Mouse (Mus musculus) cerebellum, adult 9-10 months (tissue): ENCODE data around the gene Etv1.

Experiments used
- DNase-seq: peaks from one replicate; pipeline ENCODE4 v3.0.0; 2022

Etv1 gene

DNA sequence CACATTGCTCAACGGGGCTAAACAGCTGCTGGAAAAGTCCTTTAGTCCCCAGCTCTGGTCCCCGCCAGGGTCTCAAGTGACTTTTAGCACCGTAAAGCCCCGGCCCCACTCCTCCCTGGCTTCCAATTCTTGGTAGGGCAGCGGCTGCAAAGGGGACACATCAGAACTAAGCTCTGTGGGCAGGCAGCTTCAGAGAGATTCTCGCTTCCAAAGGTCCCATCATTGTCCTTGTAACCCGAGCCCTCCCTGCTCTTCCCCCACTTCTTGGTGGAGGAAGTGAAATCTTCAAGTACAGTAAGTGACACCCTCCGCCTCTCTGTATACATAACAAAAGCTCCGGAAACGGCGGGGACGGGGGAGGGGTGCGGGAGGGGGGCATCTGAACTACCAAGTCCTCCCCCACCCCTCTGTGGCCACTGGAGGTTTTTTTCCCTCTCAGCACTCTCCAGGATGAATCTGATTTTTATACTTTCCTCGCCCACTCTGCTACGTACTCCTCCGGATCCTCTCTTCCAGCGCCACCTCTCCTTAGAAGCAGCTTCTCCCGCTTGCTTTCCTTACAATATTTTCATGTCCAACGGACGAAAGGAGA, at the start of gene Etv1:
TSS of gene Etv1 (plus strand) at position 195 of the 592 bp plus-strand sequence.
- peak; percentile 63 for DNase-seq

DNA sequence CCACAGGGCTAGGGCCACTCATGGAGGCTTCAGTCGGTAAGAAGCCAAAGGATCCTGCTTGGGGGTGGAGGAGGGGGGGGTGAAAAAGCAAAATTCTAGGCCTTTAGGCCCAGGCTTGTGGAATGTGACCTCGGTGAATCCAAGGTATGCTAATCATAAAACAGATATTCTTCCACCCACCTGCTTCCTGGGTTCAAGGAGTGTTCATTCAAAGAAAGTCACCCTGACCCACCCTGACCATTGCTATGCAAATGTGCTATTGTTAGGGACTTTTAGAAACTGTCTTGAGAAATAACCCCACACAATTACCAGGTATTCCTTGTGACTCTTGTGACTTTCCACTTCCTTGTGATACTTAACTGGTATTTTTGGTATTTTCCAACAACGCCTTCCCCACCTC, 49.5 kb upstream of the Etv1 start:
- no peak for DNase-seq

- no peak for DNase-seq
Observed at GRCm38 (mm10) chr12:38730791-38731190, 48.4 kb upstream of the Etv1 start.

- DNase-seq = no peak
Observed at GRCm38 (mm10) chr12:38759322-38759721, 19.9 kb upstream of the Etv1 start.

- DNase-seq = peak; percentile 27
Observed at GRCm38 (mm10) chr12:38777316-38777715, 1.9 kb upstream of the Etv1 start.

GRCm38 (mm10) chr12:38777957-38778298, 1.3 kb upstream of the Etv1 start:
- DNase-seq = no peak

- peak; percentile 93 for DNase-seq
Observed at GRCm38 (mm10) chr12:38778299-38779075, 693 bp upstream of the Etv1 start.

DNA sequence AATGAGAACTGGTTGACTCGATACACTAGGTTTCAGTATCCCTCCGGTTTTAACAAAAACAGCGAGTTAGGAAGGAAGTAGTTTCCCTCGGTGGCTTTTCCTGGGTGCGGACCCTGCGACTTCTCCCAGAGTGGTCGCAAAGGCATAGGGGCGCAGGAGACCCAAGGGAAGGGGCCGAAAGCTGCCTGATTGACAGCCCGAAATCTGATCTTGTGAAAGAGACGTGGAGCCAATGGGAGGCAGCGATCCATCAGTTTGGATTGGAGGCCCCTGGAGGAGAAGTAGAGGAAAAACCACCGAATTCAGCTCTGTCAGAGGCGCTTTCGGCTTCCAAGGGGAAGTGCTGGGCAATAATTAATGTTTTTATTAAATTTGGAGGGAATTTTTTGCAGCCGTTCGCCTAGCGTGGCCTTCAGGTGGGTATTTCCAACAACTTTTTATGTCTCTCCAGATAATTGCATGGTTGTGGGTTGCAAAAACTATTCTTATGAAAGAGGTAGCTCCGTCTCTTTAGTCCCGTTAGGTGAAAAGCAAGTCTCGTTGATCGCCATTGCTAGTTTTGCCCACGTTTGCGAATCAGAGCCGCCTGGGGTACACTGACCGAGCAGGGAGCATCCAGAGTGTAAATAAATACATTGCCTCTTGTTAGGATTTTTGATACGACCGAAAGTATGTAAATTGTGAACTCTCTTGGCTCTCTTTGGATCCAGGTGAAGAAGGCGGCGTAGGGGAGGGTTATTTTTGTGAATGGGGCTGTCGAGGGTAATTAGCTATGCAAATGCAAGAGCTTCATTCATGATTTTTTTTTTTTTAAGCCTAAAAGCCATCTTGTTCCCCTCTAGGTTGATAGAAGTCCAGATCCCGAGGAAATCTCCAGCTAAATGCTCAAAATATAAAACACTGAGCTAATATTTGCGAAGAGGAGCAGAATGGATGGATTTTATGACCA, 1.1 kb downstream of the Etv1 start:
- peak; percentile 87 for DNase-seq

DNA sequence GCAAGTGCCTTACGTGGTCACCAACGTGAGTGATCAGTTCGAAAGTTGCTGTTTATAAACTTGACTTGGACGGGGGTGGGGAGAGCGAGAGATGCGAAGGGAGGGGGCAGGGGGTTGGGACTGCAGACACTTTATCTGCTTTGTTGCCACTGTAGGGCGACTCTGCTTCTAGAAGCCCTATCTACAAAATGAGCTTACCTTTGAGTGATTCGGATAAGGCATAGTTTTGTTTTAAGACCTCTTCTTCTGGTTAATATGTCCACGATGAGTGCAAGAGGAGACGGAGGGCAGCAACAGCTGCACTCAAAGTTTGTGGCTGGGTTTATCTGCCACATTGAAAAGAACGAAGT, 1.8 kb downstream of the Etv1 start:
- peak; percentile 78 for DNase-seq

DNA sequence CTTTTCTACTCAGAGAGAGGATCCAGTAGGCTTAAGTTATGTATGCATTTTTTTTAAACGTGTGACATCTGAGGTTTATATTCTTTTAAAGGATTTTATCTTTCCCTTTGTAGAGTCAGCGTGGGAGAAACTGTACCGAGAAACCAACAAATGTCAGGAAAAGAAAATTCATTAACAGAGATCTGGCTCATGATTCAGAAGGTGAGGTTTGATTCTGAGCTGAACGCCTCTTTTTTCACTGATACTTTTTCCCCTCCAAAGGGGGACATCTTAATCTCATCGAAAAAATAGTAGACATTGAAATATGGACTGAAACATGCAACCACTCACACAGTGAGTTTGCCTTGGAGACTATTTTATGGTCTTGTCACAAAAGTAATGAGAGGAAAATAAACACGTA, 2.5 kb downstream of the Etv1 start:
- peak; percentile 54 for DNase-seq

GRCm38 (mm10) chr12:38783291-38783690, 4.1 kb downstream of the Etv1 start:
- DNase-seq = peak; percentile 65

DNA sequence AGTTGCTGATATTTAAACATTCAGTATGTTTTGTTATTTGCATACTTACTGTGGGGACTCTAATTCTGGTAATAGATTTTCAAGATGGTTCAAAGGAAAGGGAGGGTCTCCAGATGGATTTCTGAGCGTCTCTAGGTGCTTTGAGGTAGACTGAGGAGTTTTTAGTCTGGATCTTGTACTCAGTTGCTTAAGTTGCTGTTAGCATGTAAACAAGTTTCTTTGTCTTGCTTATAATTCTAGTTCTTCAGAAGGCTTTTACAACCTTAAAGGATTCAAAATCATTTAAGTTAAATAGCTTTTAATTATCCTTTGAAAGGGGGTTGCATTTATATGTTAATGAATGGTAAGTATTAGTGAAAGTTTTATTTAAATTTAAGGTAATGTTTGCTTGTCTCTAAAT, 5.0 kb downstream of the Etv1 start:
- DNase-seq = no peak

GRCm38 (mm10) chr12:38786571-38786970, 7.4 kb downstream of the Etv1 start:
- peak; percentile 71 for DNase-seq

DNA sequence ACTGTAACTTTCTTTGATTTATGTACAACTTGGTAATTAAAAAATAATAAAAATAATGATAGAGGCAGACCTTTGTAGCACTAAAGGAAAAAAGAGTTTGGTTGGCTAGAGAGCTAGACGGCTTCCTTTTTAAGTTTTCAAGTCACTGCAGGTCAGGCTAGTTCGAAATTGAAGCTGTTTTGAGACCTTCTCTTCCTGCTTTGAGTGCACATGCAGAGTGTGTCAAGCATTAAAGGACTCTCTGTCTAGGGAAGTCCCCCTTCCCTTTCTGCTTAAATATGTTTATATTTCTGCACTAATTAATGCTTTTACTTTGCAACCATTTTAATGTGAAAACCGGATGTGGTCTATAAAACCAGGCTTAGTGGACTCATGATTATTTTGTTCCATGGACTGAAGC, 8.5 kb downstream of the Etv1 start:
- peak; percentile 33 for DNase-seq

DNA sequence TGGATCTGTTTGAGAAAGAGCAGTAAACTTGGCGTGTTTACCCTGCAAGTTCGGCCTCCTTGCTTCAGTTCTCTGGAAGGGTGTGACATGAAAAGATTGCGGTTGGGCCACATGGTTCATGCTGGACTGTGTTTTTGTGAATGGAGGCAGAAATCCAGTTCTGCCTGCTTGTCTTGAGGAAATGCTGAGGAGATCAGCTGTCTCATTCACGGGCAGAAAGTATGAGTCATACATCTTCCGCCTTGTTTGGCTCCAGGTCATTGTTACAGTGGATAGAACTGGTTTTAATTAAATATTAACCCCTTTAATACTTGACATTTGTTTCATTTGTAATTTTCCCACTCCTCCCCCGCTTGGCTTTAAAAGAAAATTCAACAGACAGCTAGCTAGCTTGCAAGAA, 9.4 kb downstream of the Etv1 start:
- peak; percentile 80 for DNase-seq

DNA sequence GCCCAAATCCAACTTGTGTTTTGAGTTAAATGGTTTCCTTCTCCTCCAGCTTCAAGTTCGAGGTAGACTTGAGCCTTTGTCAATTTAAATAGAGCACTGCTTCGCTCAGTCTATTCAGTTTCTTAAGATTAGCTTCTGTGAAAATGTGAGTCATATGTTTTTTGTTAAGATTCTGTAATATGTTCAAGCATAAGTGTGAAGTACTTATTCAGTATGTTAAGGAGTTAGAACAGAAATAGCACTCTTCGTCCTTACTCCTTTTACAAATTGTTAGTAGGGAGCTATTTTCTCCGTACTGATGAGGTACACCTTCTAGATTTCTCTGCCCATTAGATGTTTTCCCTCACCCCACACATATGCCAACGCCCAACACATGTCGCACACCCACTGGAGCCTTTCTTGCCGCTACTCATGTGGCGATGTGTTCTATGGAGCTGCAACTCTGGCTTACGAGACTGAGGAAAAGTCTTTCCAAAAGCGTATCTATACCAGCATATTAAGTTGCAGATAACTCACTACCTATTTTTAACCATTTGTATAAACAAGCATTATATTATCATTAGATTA, 10.7 kb downstream of the Etv1 start:
- DNase-seq = peak; percentile 54

GRCm38 (mm10) chr12:38793076-38793475, 13.9 kb downstream of the Etv1 start:
- DNase-seq = no peak

DNA sequence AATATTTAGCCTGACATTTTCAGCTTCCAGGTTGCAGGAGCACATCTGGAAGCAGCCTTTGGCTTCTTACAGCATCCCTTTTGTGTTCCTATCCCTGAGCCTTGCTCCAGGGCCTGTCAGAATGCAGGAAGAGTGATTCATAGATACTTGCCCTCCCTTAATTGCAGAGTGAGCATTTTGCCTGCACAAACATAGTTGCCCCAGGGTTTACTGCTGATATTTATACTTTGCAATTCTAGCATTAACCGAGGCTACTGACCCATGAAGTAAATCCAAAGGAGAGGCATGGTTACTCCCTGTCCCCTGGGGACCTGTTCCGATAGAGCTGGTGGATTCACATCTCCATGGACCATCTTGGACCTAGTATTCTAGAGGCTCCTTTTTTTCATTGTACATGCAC, 14.5 kb downstream of the Etv1 start:
- DNase-seq = no peak

DNA sequence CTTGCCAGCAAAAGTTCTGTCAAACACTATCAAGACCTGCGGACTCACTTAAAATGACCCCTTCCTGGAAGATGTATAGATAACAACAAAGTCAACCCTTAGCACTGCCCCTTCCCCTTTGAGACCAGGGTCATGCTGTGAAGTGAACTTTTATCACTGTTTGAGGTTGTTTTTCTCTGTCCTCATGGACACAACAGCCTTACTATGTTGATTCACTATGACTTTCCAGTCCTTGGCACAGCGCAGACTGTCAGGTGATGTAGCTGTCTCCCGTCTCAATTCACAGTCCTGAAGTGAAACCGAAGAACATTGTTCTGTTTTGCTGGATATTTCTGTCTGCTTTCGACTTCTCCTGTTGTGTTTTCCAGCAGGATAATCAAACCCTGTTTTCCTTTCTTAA, 27.9 kb downstream of the Etv1 start:
- no peak for DNase-seq

DNA sequence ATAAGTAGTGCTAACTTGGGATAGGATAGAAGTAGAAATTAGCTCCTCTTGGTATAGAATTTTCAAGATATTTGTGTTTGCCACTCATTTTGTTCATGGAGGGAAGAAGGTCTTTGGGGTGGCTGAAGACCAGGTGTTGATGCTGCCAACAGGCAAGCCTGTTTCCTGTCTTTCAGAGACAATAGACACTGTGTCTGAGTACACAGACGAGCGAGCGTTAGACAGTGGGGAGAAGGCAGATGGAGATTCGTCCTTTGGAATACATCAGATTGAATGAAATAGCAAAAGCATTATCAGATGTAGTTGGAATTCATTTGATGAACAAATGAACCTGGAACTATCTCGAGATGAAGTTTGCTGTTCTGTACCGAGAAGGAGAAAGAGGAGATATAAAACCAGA, 33.2 kb downstream of the Etv1 start:
- no peak for DNase-seq

DNA sequence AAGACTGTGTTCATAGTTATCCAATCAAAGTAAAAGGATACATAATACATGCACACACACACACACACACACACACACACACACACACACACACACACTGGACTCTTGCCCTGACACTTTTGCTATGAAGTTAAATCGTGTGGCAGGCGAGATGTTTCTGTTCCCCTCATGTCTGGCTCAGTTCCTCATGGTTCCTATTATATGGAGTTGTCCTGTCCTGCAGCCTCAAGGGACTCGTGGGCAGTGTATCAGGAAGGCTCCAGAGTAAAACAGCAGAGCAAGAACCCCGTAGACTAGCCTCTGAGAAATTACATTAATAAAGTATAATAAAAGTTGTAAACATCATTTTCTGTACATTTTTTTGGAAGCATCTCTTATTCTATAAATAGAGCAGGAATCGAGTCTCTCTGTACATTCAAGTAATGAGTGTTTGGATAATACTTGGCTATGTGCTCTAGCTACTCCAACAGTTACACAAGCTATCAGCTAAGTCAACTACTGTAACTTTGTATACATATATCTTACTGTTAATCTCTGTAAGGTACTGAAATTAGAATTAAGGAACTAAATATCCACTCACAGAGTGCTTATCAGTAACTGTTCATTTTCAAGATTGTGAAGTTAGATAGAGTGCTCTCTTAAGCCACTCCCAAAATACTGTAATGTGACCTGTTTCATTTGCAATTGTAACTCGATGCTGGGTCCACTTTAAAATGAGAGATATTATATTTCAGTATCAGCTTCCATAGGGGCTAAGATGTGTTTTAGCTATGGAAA, 35.0 kb downstream of the Etv1 start:
- DNase-seq = no peak

DNA sequence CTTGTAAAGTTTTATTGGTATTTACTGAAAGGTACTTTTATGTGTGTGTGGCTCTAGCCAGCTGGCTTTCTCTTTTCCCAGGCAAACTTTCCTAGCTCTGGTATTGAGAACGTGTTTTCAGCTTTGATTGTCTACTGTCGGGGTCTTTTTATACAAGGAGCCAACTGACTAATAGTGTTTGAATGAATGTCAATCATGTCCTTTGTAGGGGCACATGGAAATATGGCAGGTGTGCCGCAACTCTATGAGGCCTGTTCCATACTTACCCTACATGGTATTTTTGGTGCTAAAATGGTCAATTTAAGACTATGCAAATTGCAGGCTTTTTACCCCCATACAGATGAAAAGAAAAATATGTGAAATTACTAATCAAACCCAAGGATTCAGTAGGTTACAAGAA, 37.1 kb downstream of the Etv1 start:
- DNase-seq = no peak

GRCm38 (mm10) chr12:38818320-38818719, 39.1 kb downstream of the Etv1 start:
- peak; percentile 94 for DNase-seq
